Mouse (Mus musculus) hindbrain, embryonic 11.5 days (tissue): ENCODE results near the gene Wwox. TPM values are rescaled to one million over a fixed set of nuclear protein-coding genes. Genes with fewer than 3 reads are reported as not detected.

Experiments used
- ATAC-seq: fragments of 200-750 bp; cut with Nextera tagmentation; 2 replicates; pipeline ENCODE4 v1.8.0; 2017; ENCODE audit warnings: mild to moderate bottlenecking, moderate TSS enrichment, moderate library complexity; ENCODE audit not compliant: low FRiP score
- DNase-seq: peaks from one replicate; pipeline ENCODE4 v3.0.0-alpha.2; 2015; ENCODE audit warnings: low spot score
- H3K27ac ChIP-seq: fragments of 300-500 bp; sonication (generic); 2 replicates; pipeline ENCODE4 v1.5.1; 2014; ENCODE audit warnings: mild to moderate bottlenecking, low read depth, low read length
- H3K27me3 ChIP-seq: fragments of 300-500 bp; sonication (generic); 2 replicates; pipeline ENCODE4 v1.6.1; 2014; ENCODE audit warnings: mild to moderate bottlenecking, low read length, moderate library complexity, mixed read lengths; ENCODE audit not compliant: control insufficient read depth, insufficient read depth
- H3K36me3 ChIP-seq: fragments of 300-500 bp; sonication (generic); 2 replicates; pipeline ENCODE4 v1.6.1; 2014; ENCODE audit warnings: mild to moderate bottlenecking, low read length, moderate library complexity, mixed read lengths; ENCODE audit not compliant: control insufficient read depth, insufficient read depth
- H3K4me1 ChIP-seq: fragments of 300-500 bp; sonication (generic); replicated peaks from 2 replicates; pipeline ENCODE4 v1.6.1; 2014; ENCODE audit warnings: low read length, mixed read lengths; ENCODE audit not compliant: control insufficient read depth, insufficient read depth
- H3K4me2 ChIP-seq: fragments of 300-500 bp; sonication (generic); replicated peaks from 2 replicates; pipeline ENCODE4 v1.6.1; 2014; ENCODE audit warnings: mild to moderate bottlenecking, low read depth, low read length
- H3K4me3 ChIP-seq: fragments of 300-500 bp; sonication (generic); 2 replicates; pipeline ENCODE4 v1.5.1; 2014; ENCODE audit warnings: low read depth, low read length
- H3K9ac ChIP-seq: fragments of 300-500 bp; sonication (generic); 2 replicates; pipeline ENCODE4 v1.6.1; 2014; ENCODE audit warnings: low read depth, low read length
- H3K9me3 ChIP-seq: fragments of 300-500 bp; sonication (generic); 2 replicates; pipeline ENCODE4 v1.6.1; 2016; ENCODE audit warnings: low read length; ENCODE audit not compliant: control insufficient read depth
- WGBS: fragments of 180-500 bp; shearing (Covaris S2); extraction: QIAGEN DNeasy Blood & Tissue Kit; methylation state at CpG from one replicate; pipeline ENCODE4 v1.1.7; 2014; 5-methylcytosine and 5-hydroxymethylcytosine counted together
- polyA plus RNA-seq: library from polyadenylated mRNA; unstranded; fragments of >200 nt; fragmentation: Nextera tagmentation; extraction: Ambion mirVana; gene quantifications from 2 replicates; pipeline ENCODE4 v1.2.1, GENCODE M21; 2014

The Wwox gene
- polyA plus RNA-seq, 1 experiment from 2014 or later, result 14.1 TPM

GRCm38 (mm10) chr8:115186882-115187281, 747.4 kb downstream of the Wwox start:
- Histone ChIP-seq H3K27ac (no peak overlapping the region), H3K4me1 (no peaks in the 10 kb centered on the region), H3K36me3 (no peaks in the 10 kb centered on the region), H3K9me3 (no peaks in the 10 kb centered on the region), H3K27me3 (no peaks in the 10 kb centered on the region), H3K9ac (no peak overlapping the region), H3K4me3 (no peak overlapping the region), H3K4me2 (no peak overlapping the region)
- no peak for ATAC-seq
- peak; percentile 45 for DNase-seq
- 14% methylated on average over 1 of the region's 2 CpGs for WGBS

- WGBS, result 86% methylated on average over 4 of the region's 4 CpGs
- no peak overlapping the region for H3K9ac ChIP-seq
- DNase-seq (no peak), ATAC-seq (no peak)
- no peaks in the 10 kb centered on the region for H3K4me1 ChIP-seq
- no peaks in the 10 kb centered on the region for H3K9me3 ChIP-seq
- H3K27me3 ChIP-seq, result no peaks in the 10 kb centered on the region
- H3K27ac ChIP-seq, result no peak overlapping the region
- no peak overlapping the region for H3K4me2 ChIP-seq
- no peaks in the 10 kb centered on the region for H3K36me3 ChIP-seq
- H3K4me3 ChIP-seq, result no peak overlapping the region
Measured at GRCm38 (mm10) chr8:115188446-115188845, 749.0 kb downstream of the Wwox start.

- Histone ChIP-seq H3K27me3 (no peaks in the 10 kb centered on the region), H3K9me3 (no peaks in the 10 kb centered on the region), H3K36me3 (no peaks in the 10 kb centered on the region), H3K4me2 (no peak overlapping the region), H3K4me3 (no peak overlapping the region), H3K4me1 (no peaks in the 10 kb centered on the region), H3K27ac (no peak overlapping the region), H3K9ac (no peak overlapping the region)
- ATAC-seq, result no peak
- no peak for DNase-seq
- WGBS, result 81% methylated on average over 11 of the region's 11 CpGs
Measured at GRCm38 (mm10) chr8:115189836-115190235, 750.4 kb downstream of the Wwox start.

GRCm38 (mm10) chr8:115193767-115194166, 754.3 kb downstream of the Wwox start:
- Histone ChIP-seq H3K27ac (no peak overlapping the region), H3K9me3 (no peaks in the 10 kb centered on the region), H3K36me3 (no peaks in the 10 kb centered on the region), H3K9ac (no peak overlapping the region), H3K4me3 (no peak overlapping the region), H3K4me2 (no peak overlapping the region), H3K27me3 (no peaks in the 10 kb centered on the region), H3K4me1 (no peaks in the 10 kb centered on the region)
- DNase-seq (no peak), ATAC-seq (no peak)
- 89% methylated on average over 2 of the region's 2 CpGs for WGBS

GRCm38 (mm10) chr8:115195334-115195733, 755.9 kb downstream of the Wwox start:
- Histone ChIP-seq H3K4me2 (no peak overlapping the region), H3K27ac (no peak overlapping the region), H3K9ac (no peak overlapping the region), H3K4me1 (no peaks in the 10 kb centered on the region), H3K9me3 (no peaks in the 10 kb centered on the region), H3K4me3 (no peak overlapping the region), H3K27me3 (no peaks in the 10 kb centered on the region), H3K36me3 (no peaks in the 10 kb centered on the region)
- DNase-seq (no peak), ATAC-seq (no peak)
- 91% methylated on average over 10 of the region's 10 CpGs for WGBS

- no peak overlapping the region for H3K27ac ChIP-seq
- no peaks in the 10 kb centered on the region for H3K27me3 ChIP-seq
- no peaks in the 10 kb centered on the region for H3K9me3 ChIP-seq
- no peak overlapping the region for H3K4me3 ChIP-seq
- ATAC-seq (no peak), DNase-seq (peak; percentile 45)
- no peaks in the 10 kb centered on the region for H3K4me1 ChIP-seq
- H3K9ac ChIP-seq, result no peak overlapping the region
- no peaks in the 10 kb centered on the region for H3K36me3 ChIP-seq
- H3K4me2 ChIP-seq, result no peak overlapping the region
- WGBS, result 65% methylated on average over 2 of the region's 2 CpGs
Measured at GRCm38 (mm10) chr8:115196859-115197258, 757.4 kb downstream of the Wwox start.

GRCm38 (mm10) chr8:115199204-115199603, 759.7 kb downstream of the Wwox start:
- DNase-seq, result no peak
- Histone ChIP-seq H3K4me1 (no peaks in the 10 kb centered on the region), H3K4me2 (no peak overlapping the region), H3K9me3 (no peaks in the 10 kb centered on the region), H3K36me3 (no peaks in the 10 kb centered on the region), H3K27me3 (no peaks in the 10 kb centered on the region), H3K4me3 (no peak overlapping the region), H3K27ac (no peak overlapping the region), H3K9ac (no peak overlapping the region)
- ATAC-seq, result no peak
- WGBS, result 19% methylated on average over 4 of the region's 4 CpGs

- WGBS, result 26% methylated on average over 14 of the region's 14 CpGs
Measured at GRCm38 (mm10) chr8:115199616-115200150, 760.2 kb downstream of the Wwox start.

GRCm38 (mm10) chr8:115201726-115202125, 762.3 kb downstream of the Wwox start:
- no peaks in the 10 kb centered on the region for H3K4me1 ChIP-seq
- H3K27me3 ChIP-seq, result no peaks in the 10 kb centered on the region
- H3K9me3 ChIP-seq, result no peaks in the 10 kb centered on the region
- H3K9ac ChIP-seq, result no peak overlapping the region
- no peak overlapping the region for H3K4me2 ChIP-seq
- ATAC-seq, result no peak
- H3K4me3 ChIP-seq, result no peak overlapping the region
- H3K36me3 ChIP-seq, result no peaks in the 10 kb centered on the region
- no peak overlapping the region for H3K27ac ChIP-seq
- WGBS, result 60% methylated on average over 7 of the region's 7 CpGs
- no peak for DNase-seq

More at GRCm38 (mm10) chr8:115199616-115200150, 760.2 kb downstream of the Wwox start:
- no peak for ATAC-seq
- Histone ChIP-seq H3K27me3 (no peaks in the 10 kb centered on the region), H3K36me3 (no peaks in the 10 kb centered on the region), H3K9ac (no peak overlapping the region), H3K27ac (no peak overlapping the region), H3K4me1 (no peaks in the 10 kb centered on the region), H3K4me2 (no peak overlapping the region), H3K9me3 (no peaks in the 10 kb centered on the region), H3K4me3 (no peak overlapping the region)
- no peak for DNase-seq
